Mouse (Mus musculus): ENCODE measurements around the gene Enox1.

GRCm38 (mm10) chr14:77617250-77617649 lies 460.7 kb downstream of the Enox1 start:
- TF ChIP-seq CTCF (conservative IDR thresholded peaks at IDR 0.05; ENCODE audit: low read length) (no peak), NANOG (IDR thresholded peaks at IDR 0.05; ENCODE audit: borderline replicate concordance, low read length) (no peak), POU5F1 (IDR thresholded peaks at IDR 0.05; ENCODE audit: borderline replicate concordance, low read length) (no peak)
